Mouse (Mus musculus): Measurements from ENCODE around the gene Dtymk. TPM values are rescaled to one million over a fixed set of nuclear protein-coding genes. Genes with fewer than 3 reads are reported as not detected.

Dtymk gene
- 126 and 146 TPM in 2 replicates for polyA plus RNA-seq (2012; rRNA removed)

DNA sequence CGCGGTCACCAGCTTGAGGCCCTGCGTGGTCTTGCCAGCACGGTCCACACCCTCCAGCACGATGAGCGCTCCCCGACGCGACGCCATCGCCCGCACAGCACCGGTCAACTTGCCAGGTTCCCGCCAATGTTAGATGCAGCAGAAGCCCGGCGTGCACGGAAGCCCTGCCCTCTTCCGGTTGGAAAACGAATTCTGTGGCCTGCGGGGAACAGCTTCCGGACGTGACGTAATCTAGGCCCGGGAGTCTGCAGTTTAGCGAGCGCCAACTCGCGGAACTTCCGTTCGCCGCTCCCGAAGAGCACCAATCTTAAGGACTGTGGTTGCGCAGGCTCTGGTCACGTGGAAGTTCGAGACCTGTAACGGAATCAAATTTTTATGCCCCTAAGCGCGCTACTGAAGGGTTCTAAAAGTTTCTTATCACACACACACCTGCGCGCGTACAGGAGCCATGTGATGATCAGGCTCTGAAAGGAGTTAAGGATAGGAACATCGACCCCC, at the start of gene Dtymk:
Gene Dtymk, minus strand, starts transcription at position 194 of the 498 bp plus-strand sequence.

DNA sequence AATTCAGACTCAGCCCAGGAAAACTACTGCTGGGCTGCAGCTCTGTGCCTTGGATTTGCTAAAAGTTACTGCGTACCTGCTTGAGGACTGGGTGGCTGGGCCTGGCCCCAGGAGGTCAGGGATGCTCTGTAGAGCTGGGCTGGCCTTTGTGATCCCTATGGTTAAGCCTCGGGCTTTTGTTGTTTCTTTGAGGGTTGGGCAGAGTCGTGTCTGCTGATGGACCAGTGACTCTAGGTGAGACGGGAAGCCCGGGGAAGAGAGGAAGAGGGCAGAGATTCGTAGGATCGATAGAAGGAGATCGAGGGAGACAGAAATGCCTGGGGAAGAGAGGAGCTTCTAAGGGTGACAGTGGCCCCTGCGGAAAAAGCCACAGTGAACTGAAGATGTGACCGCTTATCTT, 22.9 kb upstream of the Dtymk start, which contains the start of gene D2hgdh:
Gene D2hgdh, plus strand, starts transcription at position 301 of the 400 bp plus-strand sequence.

DNA sequence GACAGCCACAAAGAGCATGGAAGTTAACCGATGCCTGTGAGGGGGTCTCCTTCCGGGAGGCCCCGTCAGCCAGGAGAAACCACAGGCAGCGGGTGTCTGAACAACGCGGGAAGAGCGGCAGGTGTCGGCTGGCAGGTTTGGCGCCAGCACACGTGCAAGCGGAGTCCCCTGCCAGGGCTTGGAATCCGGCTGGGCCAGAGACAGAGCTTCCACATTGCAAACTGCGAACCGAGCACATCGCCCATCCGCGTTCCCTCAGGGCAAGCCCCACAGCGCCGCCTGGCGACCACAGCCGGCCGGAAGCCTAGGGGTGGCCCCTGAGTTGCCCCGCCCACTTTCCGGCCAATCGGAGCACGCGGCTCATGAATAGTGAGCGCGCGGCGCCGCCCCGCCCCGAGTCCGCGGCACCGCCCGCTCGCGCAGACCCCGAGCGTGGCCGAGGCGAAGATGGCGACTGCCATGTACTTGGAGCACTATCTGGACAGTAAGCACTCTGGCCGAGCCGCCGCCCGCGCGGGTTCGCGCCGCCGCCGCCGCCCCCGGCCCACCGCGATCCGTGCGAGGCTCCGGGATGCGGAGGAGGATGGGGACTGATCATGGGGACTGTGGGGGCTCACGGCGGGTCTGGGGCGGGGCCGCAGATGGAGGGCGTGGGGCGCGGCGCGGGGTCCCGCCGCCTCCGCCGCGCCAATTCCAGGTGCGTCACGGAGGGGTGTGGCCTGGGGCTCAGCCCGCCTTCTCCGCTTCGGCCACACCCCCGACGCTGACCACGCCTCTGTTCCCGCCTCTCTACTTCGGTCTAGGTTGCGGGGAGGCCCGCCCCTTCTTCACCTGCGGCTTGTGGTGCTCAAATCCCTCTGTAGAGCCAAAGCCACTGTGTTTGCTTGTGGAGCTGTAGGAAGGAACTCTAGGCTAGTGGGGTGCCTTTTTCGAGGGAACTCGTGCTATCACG, 2.1 kb upstream of the Dtymk start, which contains the start of gene Ing5:
Gene Ing5, plus strand, starts transcription at position 410 of the 952 bp plus-strand sequence.

DNA sequence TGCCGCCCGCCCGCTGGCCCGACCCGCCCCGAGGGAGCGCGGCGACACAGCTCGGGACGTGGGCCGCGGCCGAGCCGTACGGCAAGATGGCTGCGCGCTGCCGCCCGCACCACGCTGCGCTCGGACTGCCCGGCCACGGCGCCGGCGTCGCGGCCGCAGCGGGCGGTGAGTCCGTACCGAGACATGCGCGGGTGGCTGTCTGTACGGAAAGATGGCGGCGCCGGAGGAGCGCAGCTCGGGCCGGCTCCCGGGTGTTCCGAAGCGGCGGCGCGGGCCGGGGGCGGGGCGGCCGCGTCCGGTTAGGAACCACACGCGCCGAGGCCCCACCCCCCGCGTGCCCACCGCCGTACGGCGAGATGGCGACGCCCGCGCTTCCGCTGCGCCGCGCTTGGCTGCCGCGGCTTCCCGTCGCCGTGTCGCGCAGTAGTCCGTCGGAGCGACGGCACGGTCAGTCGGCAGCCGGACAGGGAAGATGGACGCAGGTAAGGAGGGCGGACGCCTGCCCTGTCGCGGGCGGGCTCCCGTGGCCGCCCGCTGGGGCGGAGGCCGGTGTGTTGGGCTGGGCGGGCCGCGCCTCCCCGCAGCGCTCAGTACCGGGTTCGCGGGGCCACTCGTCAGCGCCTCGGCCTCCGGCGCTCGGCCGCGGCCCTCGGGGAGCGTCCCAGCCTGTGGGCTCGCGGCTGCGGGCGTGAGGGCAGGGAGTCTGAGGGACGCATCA, 47.0 kb downstream of the Dtymk start, which contains the start of gene Thap4:
Gene Thap4, minus strand, starts transcription at position 292 of the 718 bp plus-strand sequence.

DNA sequence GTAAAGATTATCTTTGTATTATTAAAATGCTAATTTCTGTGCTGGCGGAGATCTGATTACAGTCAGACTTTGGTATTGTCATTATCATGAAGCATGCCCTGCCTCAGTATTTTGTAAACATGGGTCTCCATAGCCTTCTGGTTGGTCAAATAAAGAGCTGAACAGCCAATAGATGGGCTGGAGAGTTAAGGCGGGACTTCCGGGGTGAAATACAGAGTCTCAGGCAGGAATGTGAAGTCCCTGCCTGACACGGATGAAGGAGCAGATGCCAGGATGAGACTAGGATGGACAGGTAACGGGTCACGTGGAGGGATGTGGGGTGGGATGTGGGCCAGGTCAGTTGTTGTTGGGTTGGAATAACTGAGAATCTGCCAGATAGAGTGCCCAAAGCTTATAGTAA, 50.4 kb downstream of the Dtymk start, which contains the start of gene Atg4b:
Gene Atg4b, plus strand, starts transcription at position 211 of the 400 bp plus-strand sequence.

Other genes starting within 250 kb of the Dtymk start
- gene Stk25, start 143.3 kb downstream of the Dtymk start, polyA plus RNA-seq (2012; rRNA removed): 34.2 and 37.4 TPM in 2 replicates
- 1.5 and 1.8 TPM in 2 replicates for gene Bok, start 116.3 kb downstream of the Dtymk start, polyA plus RNA-seq (2012; rRNA removed)
- gene Atg4b, start 50.4 kb downstream of the Dtymk start, polyA plus RNA-seq (2012; rRNA removed): 19.2 and 20.3 TPM in 2 replicates
- 9.0 and 10.7 TPM in 2 replicates for gene Thap4, start 47.1 kb downstream of the Dtymk start, polyA plus RNA-seq (2012; rRNA removed)
- 7.1 and 8.0 TPM in 2 replicates for gene Ing5, start 2.0 kb upstream of the Dtymk start, polyA plus RNA-seq (2012; rRNA removed)
- gene D2hgdh, start 23.0 kb upstream of the Dtymk start, polyA plus RNA-seq (2012; rRNA removed): 6.1 and 6.5 TPM in 2 replicates
- 0.01 and 0.03 TPM in 2 replicates for gene Gal3st2, start 59.4 kb upstream of the Dtymk start, polyA plus RNA-seq (2012; rRNA removed)
- gene Gal3st2b, start 116.4 kb upstream of the Dtymk start, polyA plus RNA-seq (2012; rRNA removed): not detected in 2 replicates
- gene Gal3st2c, start 188.6 kb upstream of the Dtymk start, polyA plus RNA-seq (2012; rRNA removed): not detected in 2 replicates
- not detected in 2 replicates for gene Neu4, start 218.5 kb upstream of the Dtymk start, polyA plus RNA-seq (2012; rRNA removed)